Mouse (Mus musculus) stomach, embryonic 16.5 days (tissue): Measurements from ENCODE around the gene Dgki. TPM values are rescaled to one million over a fixed set of nuclear protein-coding genes. Genes with fewer than 3 reads are reported as not detected.

Source experiments
- ATAC-seq: fragments of 200-750 bp; cut with Nextera tagmentation; 2 replicates; pipeline ENCODE4 v1.8.0; 2017; ENCODE audit warnings: moderate number of reproducible peaks, moderate TSS enrichment; ENCODE audit not compliant: insufficient read depth, low FRiP score
- H3K27ac ChIP-seq: fragments of 300-500 bp; sonication (generic); 2 replicates; pipeline ENCODE4 v1.5.1; 2014; ENCODE audit warnings: low read length
- H3K27me3 ChIP-seq: fragments of 300-500 bp; sonication (generic); 2 replicates; pipeline ENCODE4 v1.6.1; 2014; ENCODE audit warnings: low read length, control low read depth, mixed read lengths; ENCODE audit not compliant: control insufficient read depth, insufficient read depth
- H3K36me3 ChIP-seq: fragments of 300-500 bp; sonication (generic); 2 replicates; pipeline ENCODE4 v1.6.1; 2014; ENCODE audit warnings: low read length; ENCODE audit not compliant: control insufficient read depth, insufficient read depth
- H3K4me1 ChIP-seq: fragments of 300-500 bp; sonication (generic); 2 replicates; pipeline ENCODE4 v1.6.1; 2014; ENCODE audit warnings: low read length, control low read depth, mixed read lengths; ENCODE audit not compliant: control insufficient read depth, insufficient read depth
- H3K4me2 ChIP-seq: fragments of 300-500 bp; sonication (generic); 2 replicates; pipeline ENCODE4 v1.6.1; 2014; ENCODE audit warnings: low read depth, low read length, mixed read lengths
- H3K4me3 ChIP-seq: fragments of 300-500 bp; sonication (generic); replicated peaks from 2 replicates; pipeline ENCODE4 v1.5.1; 2014; ENCODE audit warnings: mild to moderate bottlenecking, low read length
- H3K9ac ChIP-seq: fragments of 300-500 bp; sonication (generic); 2 replicates; pipeline ENCODE4 v1.6.1; 2014; ENCODE audit warnings: low read length
- H3K9me3 ChIP-seq: fragments of 300-500 bp; sonication (generic); replicated peaks from 2 replicates; pipeline ENCODE4 v1.6.1; 2016; ENCODE audit warnings: low read length, control low read depth; ENCODE audit not compliant: control insufficient read depth
- WGBS: fragments of 180-500 bp; shearing (Covaris S2); extraction: QIAGEN DNeasy Blood & Tissue Kit; methylation state at CpG from one replicate; pipeline ENCODE4 v1.1.7; 2014; 5-methylcytosine and 5-hydroxymethylcytosine counted together
- polyA plus RNA-seq: library from polyadenylated mRNA; unstranded; fragments of >200 nt; fragmentation: Nextera tagmentation; extraction: Ambion mirVana; gene quantifications from 2 replicates; pipeline ENCODE4 v1.2.1, GENCODE M21; 2015

Dgki gene
- polyA plus RNA-seq, 1 experiment from 2014 or later, result 0.94 TPM

- H3K9ac ChIP-seq, result no peak overlapping the region
- H3K36me3 ChIP-seq, result no peaks in the 10 kb centered on the region
- no peak overlapping the region for H3K4me3 ChIP-seq
- no peak overlapping the region for H3K27ac ChIP-seq
- H3K4me2 ChIP-seq, result no peak overlapping the region
- WGBS, result 63% methylated on average over 7 of the region's 7 CpGs
- ATAC-seq, result no peak
- no peaks in the 10 kb centered on the region for H3K27me3 ChIP-seq
- peaks cover 14% of the 10 kb centered on the region for H3K4me1 ChIP-seq
- no peaks in the 10 kb centered on the region for H3K9me3 ChIP-seq
Measured at GRCm38 (mm10) chr6:37328671-37329070, 28.7 kb upstream of the Dgki start.

- H3K27me3 ChIP-seq, result no peaks in the 10 kb centered on the region
- no peak overlapping the region for H3K9ac ChIP-seq
- no peak overlapping the region for H3K4me3 ChIP-seq
- WGBS, result 67% methylated on average over 6 of the region's 6 CpGs
- peak overlapping the region; percentile 10; the same call in 1 of the 2 replicates for H3K27ac ChIP-seq
- no peaks in the 10 kb centered on the region for H3K9me3 ChIP-seq
- no peak for ATAC-seq
- no peaks in the 10 kb centered on the region for H3K36me3 ChIP-seq
- H3K4me1 ChIP-seq, result peaks cover 14% of the 10 kb centered on the region
- no peak overlapping the region for H3K4me2 ChIP-seq
Measured at GRCm38 (mm10) chr6:37327519-37327918, 27.5 kb upstream of the Dgki start.

- H3K27me3 ChIP-seq, result no peaks in the 10 kb centered on the region
- no peak for ATAC-seq
- peak overlapping the region; percentile 16; the same call in 1 of the 2 replicates for H3K9ac ChIP-seq
- peak overlapping the region; percentile 60; the same call in 1 of the 2 replicates for H3K27ac ChIP-seq
- H3K36me3 ChIP-seq, result no peaks in the 10 kb centered on the region
- no peak overlapping the region for H3K4me3 ChIP-seq
- H3K4me2 ChIP-seq, result no peak overlapping the region
- H3K4me1 ChIP-seq, result peaks cover 14% of the 10 kb centered on the region
- no peaks in the 10 kb centered on the region for H3K9me3 ChIP-seq
- WGBS, result 19% methylated on average over 8 of the region's 8 CpGs
Measured at GRCm38 (mm10) chr6:37326603-37326955, 26.6 kb upstream of the Dgki start.

DNA sequence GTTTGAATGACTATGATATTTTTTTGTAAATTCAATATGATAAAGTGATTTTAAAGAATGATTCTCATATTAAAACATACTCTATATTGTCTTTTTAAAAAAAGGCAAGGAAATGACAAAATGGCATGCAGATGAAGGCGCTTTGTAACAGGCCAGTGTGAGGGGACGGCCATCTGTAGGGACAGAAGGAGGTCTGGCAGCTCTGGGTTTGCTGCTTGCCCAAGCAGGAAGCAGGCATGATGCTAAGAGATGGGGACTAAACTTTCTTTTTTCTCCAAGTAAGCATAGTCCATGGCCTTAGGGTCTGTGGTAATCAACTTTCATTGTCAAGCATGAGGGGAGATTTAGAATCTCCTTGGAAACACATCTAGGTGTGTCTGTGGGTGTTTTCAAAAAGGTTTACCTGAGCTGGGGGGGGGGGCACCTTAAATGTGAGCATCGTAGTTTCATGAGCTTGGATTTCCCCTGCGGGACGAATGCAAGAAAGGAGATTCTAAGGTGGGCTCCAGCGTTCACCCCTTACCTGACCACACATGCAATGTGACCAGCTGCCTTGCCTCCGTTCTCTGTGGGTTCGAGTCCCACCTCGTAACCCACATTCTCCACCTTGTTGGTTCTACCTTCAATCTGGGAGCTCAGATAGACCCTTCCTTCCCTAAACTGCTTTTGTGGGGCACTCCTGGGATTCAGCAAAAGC, 26.1 kb upstream of the Dgki start:
- 90% methylated on average over 9 of the region's 9 CpGs for WGBS
- peaks cover 14% of the 10 kb centered on the region for H3K4me1 ChIP-seq
- H3K27me3 ChIP-seq, result no peaks in the 10 kb centered on the region
- no peaks in the 10 kb centered on the region for H3K9me3 ChIP-seq
- no peaks in the 10 kb centered on the region for H3K36me3 ChIP-seq
- no peak overlapping the region for H3K4me3 ChIP-seq
- ATAC-seq, result no peak
- peak overlapping the region; percentile 60; the same call in 1 of the 2 replicates for H3K27ac ChIP-seq
- peak overlapping the region; percentile 16; the same call in 1 of the 2 replicates for H3K9ac ChIP-seq
- H3K4me2 ChIP-seq, result no peak overlapping the region

- Histone ChIP-seq H3K9me3 (no peaks in the 10 kb centered on the region), H3K27me3 (no peaks in the 10 kb centered on the region), H3K4me3 (no peak overlapping the region), H3K9ac (no peak overlapping the region), H3K27ac (no peak overlapping the region), H3K36me3 (no peaks in the 10 kb centered on the region), H3K4me1 (peaks cover 7% of the 10 kb centered on the region), H3K4me2 (no peak overlapping the region)
- ATAC-seq, result no peak
- whole genome bisulfite sequencing, result 84% methylated on average over 3 of the region's 3 CpGs
Measured at GRCm38 (mm10) chr6:37325076-37325475, 25.1 kb upstream of the Dgki start.

DNA sequence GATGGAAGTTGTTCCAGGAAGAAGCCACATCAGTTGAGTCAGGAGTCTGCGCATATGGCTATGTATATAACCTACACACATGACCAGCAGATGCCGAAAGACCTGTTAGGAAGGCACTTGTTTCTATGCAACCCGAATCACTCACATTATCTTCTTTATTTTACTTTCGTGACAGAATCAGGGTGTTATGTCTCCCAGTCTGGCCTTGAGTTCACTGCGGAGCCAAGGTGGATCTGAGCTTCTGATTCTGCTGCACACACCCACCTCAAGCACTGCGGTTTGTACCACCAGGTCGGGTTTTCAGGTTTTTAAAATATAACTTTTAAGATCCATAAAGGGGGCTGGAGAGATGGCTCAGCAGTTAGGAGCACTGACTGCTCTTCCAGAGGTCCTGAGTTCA, 22.7 kb upstream of the Dgki start:
- no peak overlapping the region for H3K4me3 ChIP-seq
- H3K27ac ChIP-seq, result no peak overlapping the region
- ATAC-seq, result no peak
- H3K4me2 ChIP-seq, result no peak overlapping the region
- H3K9me3 ChIP-seq, result no peaks in the 10 kb centered on the region
- H3K4me1 ChIP-seq, result peaks cover 6% of the 10 kb centered on the region
- no peak overlapping the region for H3K9ac ChIP-seq
- no peaks in the 10 kb centered on the region for H3K36me3 ChIP-seq
- WGBS, result 87% methylated on average over 7 of the region's 7 CpGs
- no peaks in the 10 kb centered on the region for H3K27me3 ChIP-seq

- Histone ChIP-seq H3K9ac (no peak overlapping the region), H3K4me2 (no peak overlapping the region), H3K36me3 (no peaks in the 10 kb centered on the region), H3K27me3 (no peaks in the 10 kb centered on the region), H3K27ac (no peak overlapping the region), H3K9me3 (no peaks in the 10 kb centered on the region), H3K4me1 (peaks cover 6% of the 10 kb centered on the region), H3K4me3 (no peak overlapping the region)
- 81% methylated on average over 9 of the region's 9 CpGs for WGBS
- ATAC-seq, result no peak
Measured at GRCm38 (mm10) chr6:37322088-37322487, 22.1 kb upstream of the Dgki start.

DNA sequence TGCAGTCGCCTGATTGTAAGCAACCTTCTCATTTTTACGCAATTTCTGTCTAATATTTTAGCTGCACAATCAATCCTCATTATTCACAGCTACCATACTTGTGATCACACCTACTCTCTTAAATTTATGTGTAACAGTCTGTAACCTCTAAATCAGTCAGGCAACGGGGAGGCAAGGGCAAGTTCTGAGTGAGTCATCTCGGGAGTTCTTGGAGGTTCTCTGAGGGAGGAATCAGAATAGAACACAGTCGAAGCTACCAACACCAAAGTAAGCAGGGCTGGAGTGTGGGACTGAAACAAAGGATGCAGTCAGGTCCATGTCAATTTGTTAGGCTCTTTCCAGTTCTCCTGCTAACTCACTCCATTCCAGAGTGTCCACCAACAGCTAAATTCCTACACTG, 17.9 kb upstream of the Dgki start:
- WGBS, result 75% methylated on average over 5 of the region's 5 CpGs
- Histone ChIP-seq H3K27me3 (no peaks in the 10 kb centered on the region), H3K4me2 (no peak overlapping the region), H3K4me3 (no peak overlapping the region), H3K9me3 (no peaks in the 10 kb centered on the region), H3K36me3 (no peaks in the 10 kb centered on the region), H3K27ac (no peak overlapping the region), H3K4me1 (no peaks in the 10 kb centered on the region; the same call in 1 of the 2 replicates), H3K9ac (no peak overlapping the region)
- ATAC-seq, result no peak

DNA sequence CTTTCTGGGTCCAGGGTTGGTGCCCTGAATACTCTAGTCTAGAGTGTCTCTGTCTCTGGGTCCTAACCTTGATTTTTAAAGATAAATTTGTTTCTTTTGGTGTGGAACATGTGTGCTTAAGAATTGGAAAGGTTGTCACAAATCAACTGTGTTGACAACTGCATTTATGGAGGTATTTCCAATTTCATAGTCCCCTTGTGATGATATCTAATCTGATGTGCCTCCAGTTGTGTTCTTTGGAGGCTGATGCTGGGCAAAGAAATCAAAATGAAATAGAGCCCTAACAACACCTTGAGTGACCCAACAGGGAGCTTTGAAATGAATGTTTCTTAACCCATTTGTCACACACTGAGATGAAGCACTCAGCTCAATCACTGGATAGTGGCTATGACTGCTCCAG, 15.5 kb upstream of the Dgki start:
- no peak overlapping the region for H3K4me2 ChIP-seq
- no peaks in the 10 kb centered on the region for H3K36me3 ChIP-seq
- H3K4me3 ChIP-seq, result no peak overlapping the region
- no peaks in the 10 kb centered on the region; the same call in 1 of the 2 replicates for H3K4me1 ChIP-seq
- no peak for ATAC-seq
- H3K9ac ChIP-seq, result no peak overlapping the region
- H3K27me3 ChIP-seq, result no peaks in the 10 kb centered on the region
- H3K27ac ChIP-seq, result no peak overlapping the region
- no peaks in the 10 kb centered on the region for H3K9me3 ChIP-seq
